Mouse (Mus musculus): Measurements from ENCODE around the gene Sirt1.

DNA sequence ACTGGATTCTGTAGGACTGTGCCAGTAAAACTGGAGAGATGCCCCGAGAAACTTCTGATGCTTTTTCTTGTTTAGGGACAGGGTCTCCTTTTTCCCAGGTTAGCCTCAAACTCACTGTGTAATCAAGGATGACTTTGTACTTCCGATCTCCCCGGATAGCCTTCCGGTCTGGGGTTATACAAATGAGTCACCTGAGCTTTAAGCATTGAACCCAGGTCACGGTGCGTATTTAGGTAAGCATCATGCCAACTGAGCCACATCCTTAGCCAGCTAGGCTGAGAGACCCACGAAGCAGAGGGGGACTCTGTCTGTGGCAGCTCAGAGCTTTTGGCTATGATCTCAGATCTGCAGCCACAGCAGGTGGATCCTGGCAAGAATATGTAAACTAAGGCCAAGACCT lies 30.8 kb downstream of the Sirt1 start:
- no peak for TF ChIP-seq POLR2A (IDR thresholded peaks at IDR 0.05; ENCODE audit: insufficient read depth, low read length)
- no peak for TF ChIP-seq CTCF (IDR thresholded peaks at IDR 0.05; ENCODE audit: low read depth, low read length)
